Mouse (Mus musculus): Measurements from ENCODE around the gene Lpar5.

- TF ChIP-seq CHD2 (IDR thresholded peaks at IDR 0.05; ENCODE audit: low read depth, low read length): no peak
- no peak for TF ChIP-seq MAFK (IDR thresholded peaks at IDR 0.05; ENCODE audit: insufficient read depth, low read depth, low read length)
- no peak for TF ChIP-seq ZNF384 (IDR thresholded peaks at IDR 0.05; ENCODE audit: low read depth, low read length)
- no peak for TF ChIP-seq HCFC1 (IDR thresholded peaks at IDR 0.05; ENCODE audit: borderline replicate concordance, insufficient read depth, low read length)
Measured at GRCm38 (mm10) chr6:125119387-125119786, 51.7 kb downstream of the Lpar5 start.

Data from ES-E14 (cell line).